Mouse (Mus musculus): ENCODE measurements around the gene Lmo4. TPM values are rescaled to one million over a fixed set of nuclear protein-coding genes. Genes with fewer than 3 reads are reported as not detected.

Lmo4 gene
- total and polyA plus RNA-seq, 2 experiments from 2014 or later, result 34.7 to 61.9 TPM

DNA sequence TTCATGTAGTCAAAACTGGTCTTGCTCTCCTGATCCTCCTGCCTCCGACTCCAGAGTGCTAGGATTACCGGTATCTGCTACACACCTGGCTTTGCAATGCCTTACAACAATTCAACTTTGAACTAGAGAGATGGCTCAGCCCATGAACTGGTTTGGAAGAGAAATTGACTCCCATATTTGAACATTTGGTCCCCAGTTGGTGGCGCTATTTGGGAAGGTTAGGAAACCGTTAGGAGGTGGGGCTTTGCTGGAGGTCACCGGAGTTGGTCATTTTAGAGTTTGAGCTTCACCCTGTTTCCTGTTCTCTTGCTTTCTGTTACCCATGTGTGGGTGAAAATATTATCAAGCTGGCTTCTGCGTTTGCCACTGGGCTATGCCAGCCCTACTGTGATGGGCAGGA lies 22.8 kb downstream of the Lmo4 start:
- no peak overlapping the region for H3K27ac ChIP-seq (ENCODE audit: low read depth)
- no peaks in the 10 kb centered on the region for H3K4me1 ChIP-seq (ENCODE audit: control insufficient read depth, insufficient read depth)
- no peak for TF ChIP-seq EP300 (IDR thresholded peaks at IDR 0.05; ENCODE audit: low read depth)
- no peak for TF ChIP-seq CTCF (IDR thresholded peaks at IDR 0.05; ENCODE audit: low read depth)
- DNase-seq (ENCODE audit: low spot score) (no peak), ATAC-seq (ENCODE audit: insufficient read depth, low read depth) (no peak)
- H3K4me3 ChIP-seq (ENCODE audit: low read depth, low read length), result no peak overlapping the region
- H3K27me3 ChIP-seq (ENCODE audit: control insufficient read depth, insufficient read depth, low read length), result no peaks in the 10 kb centered on the region
- H3K4me2 ChIP-seq (ENCODE audit: low read depth, low read length), result no peak overlapping the region
- no peak overlapping the region for H3K9ac ChIP-seq (replicated peaks; ENCODE audit: low read depth, low read length)
- no peaks in the 10 kb centered on the region for H3K9me3 ChIP-seq (replicated peaks; ENCODE audit: control insufficient read depth, low read length)
- 71% methylated on average over 6 of the region's 6 CpGs for WGBS
- H3K36me3 ChIP-seq (replicated peaks; ENCODE audit: control insufficient read depth, insufficient read depth, low read length), result peaks cover 4% of the 10 kb centered on the region; the same call in 1 of the 2 replicates

DNA sequence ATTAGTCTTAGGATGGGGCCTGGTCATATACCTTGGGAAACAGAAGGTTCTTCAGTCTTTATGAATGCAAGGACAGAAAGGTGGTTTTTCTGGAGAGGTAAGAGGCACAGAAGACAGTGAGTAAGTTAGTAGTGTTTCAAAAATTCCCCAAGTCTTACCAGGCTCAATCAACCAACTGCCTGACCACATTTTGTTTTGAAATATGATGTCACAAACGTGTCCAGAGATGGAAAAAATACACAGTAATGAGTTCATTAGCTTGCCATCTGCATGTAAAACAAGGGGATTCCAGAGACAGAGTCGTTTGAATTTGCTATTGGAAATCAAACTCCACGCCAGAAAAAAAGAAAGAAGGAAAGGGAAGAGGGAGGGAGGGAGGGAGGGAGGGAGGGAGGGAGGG lies 26.1 kb downstream of the Lmo4 start:
- Histone ChIP-seq H3K9ac (replicated peaks; ENCODE audit: low read depth, low read length) (no peak overlapping the region), H3K4me2 (ENCODE audit: low read depth, low read length) (no peak overlapping the region)
- WGBS, result 69% methylated on average over 3 of the region's 3 CpGs

DNA sequence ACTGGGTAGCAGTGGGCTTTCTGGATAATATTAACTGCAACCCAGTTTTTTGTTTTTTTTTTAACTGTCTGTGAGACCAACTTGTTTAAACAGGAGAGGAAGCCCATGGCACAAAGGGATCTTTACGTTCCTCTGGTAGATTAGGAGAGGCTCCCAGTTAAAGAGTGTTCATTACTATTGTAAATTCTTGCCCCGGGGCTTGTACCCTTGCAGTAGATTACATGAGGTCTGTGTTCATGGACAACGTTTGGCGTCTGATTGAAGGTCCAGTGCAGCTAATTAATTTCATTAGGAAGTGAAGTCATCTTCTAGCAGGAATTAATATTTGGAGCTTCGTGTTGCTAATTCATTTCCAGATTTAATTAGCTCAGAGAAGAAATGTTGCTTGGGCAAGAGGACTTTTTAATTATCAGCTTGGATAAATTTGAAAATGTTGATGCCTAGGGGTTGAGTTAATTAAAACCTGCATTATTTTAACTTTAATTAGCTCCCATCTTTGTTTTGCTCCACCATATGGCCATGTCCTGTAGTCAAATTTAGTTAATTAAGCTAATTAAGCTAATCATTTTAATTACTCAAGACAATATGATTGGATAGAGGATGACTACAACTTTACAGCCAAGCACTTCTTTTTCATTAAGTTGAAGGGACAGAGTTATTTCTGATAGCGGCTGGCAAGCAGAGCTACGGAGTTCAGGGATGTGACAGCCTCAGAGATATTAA lies 31.0 kb downstream of the Lmo4 start:
- WGBS, result 66% methylated on average over 7 of the region's 7 CpGs
- H3K36me3 ChIP-seq (replicated peaks; ENCODE audit: control insufficient read depth, insufficient read depth, low read length), result no peaks in the 10 kb centered on the region
- no peak for ATAC-seq (ENCODE audit: insufficient read depth, low read depth)

More for the DNA sequence above, 26.1 kb downstream of the Lmo4 start:
- no peak for ATAC-seq (ENCODE audit: insufficient read depth, low read depth)
- Histone ChIP-seq H3K27me3 (ENCODE audit: control insufficient read depth, insufficient read depth, low read length) (no peaks in the 10 kb centered on the region), H3K4me1 (ENCODE audit: control insufficient read depth, insufficient read depth) (0 out of 2 replicates have a peak, but pooled peaks cover 5% of the 10 kb centered on the region), H3K27ac (ENCODE audit: low read depth) (no peak overlapping the region), H3K9me3 (replicated peaks; ENCODE audit: control insufficient read depth, low read length) (no peaks in the 10 kb centered on the region), H3K4me3 (ENCODE audit: low read depth, low read length) (no peak overlapping the region), H3K36me3 (replicated peaks; ENCODE audit: control insufficient read depth, insufficient read depth, low read length) (no peaks in the 10 kb centered on the region)
- no peak for TF ChIP-seq EP300 (IDR thresholded peaks at IDR 0.05; ENCODE audit: low read depth)
- no peak for TF ChIP-seq CTCF (IDR thresholded peaks at IDR 0.05; ENCODE audit: low read depth)
- no peak for DNase-seq (ENCODE audit: low spot score)

DNA sequence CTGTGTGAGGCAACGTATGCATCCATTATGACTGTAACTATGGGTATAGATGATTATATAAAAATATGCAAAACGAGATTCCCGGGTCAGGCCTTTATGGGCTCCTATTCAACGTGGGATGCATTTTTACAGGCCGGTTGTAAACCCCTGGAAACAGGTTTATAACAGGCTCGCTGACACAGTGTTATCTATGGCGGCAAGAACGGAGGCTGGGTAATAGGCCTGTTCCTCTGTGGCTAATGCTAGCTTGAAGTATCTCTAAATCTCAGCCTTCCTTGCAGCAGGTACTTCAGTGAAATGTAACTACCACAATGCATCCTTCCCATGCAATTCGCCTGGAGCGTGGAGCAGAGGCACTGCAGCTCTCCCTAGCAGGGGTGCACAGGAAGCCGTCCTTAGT lies 31.9 kb downstream of the Lmo4 start:
- DNase-seq (ENCODE audit: low spot score) (no peak), ATAC-seq (ENCODE audit: insufficient read depth, low read depth) (no peak)
- Histone ChIP-seq H3K4me1 (ENCODE audit: control insufficient read depth, insufficient read depth) (0 out of 2 replicates have a peak, but pooled peaks cover 5% of the 10 kb centered on the region), H3K36me3 (replicated peaks; ENCODE audit: control insufficient read depth, insufficient read depth, low read length) (no peaks in the 10 kb centered on the region), H3K9me3 (replicated peaks; ENCODE audit: control insufficient read depth, low read length) (no peaks in the 10 kb centered on the region), H3K9ac (replicated peaks; ENCODE audit: low read depth, low read length) (no peak overlapping the region), H3K4me2 (ENCODE audit: low read depth, low read length) (no peak overlapping the region), H3K4me3 (ENCODE audit: low read depth, low read length) (no peak overlapping the region), H3K27ac (ENCODE audit: low read depth) (no peak overlapping the region), H3K27me3 (ENCODE audit: control insufficient read depth, insufficient read depth, low read length) (no peaks in the 10 kb centered on the region)
- TF ChIP-seq EP300 (IDR thresholded peaks at IDR 0.05; ENCODE audit: low read depth) (no peak), CTCF (IDR thresholded peaks at IDR 0.05; ENCODE audit: low read depth) (no peak)
- 90% methylated on average over 11 of the region's 11 CpGs for WGBS

More for the DNA sequence above, 31.0 kb downstream of the Lmo4 start:
- no peak overlapping the region for H3K4me3 ChIP-seq (ENCODE audit: low read depth, low read length)
- 0 out of 2 replicates have a peak, but pooled peaks cover 5% of the 10 kb centered on the region for H3K4me1 ChIP-seq (ENCODE audit: control insufficient read depth, insufficient read depth)
- H3K27me3 ChIP-seq (ENCODE audit: control insufficient read depth, insufficient read depth, low read length), result no peaks in the 10 kb centered on the region
- no peak for DNase-seq (ENCODE audit: low spot score)
- no peak for TF ChIP-seq EP300 (IDR thresholded peaks at IDR 0.05; ENCODE audit: low read depth)
- no peak for TF ChIP-seq CTCF (IDR thresholded peaks at IDR 0.05; ENCODE audit: low read depth)
- H3K27ac ChIP-seq (ENCODE audit: low read depth), result no peak overlapping the region
- H3K9ac ChIP-seq (replicated peaks; ENCODE audit: low read depth, low read length), result no peak overlapping the region
- no peaks in the 10 kb centered on the region for H3K9me3 ChIP-seq (replicated peaks; ENCODE audit: control insufficient read depth, low read length)
- H3K4me2 ChIP-seq (ENCODE audit: low read depth, low read length), result no peak overlapping the region

DNA sequence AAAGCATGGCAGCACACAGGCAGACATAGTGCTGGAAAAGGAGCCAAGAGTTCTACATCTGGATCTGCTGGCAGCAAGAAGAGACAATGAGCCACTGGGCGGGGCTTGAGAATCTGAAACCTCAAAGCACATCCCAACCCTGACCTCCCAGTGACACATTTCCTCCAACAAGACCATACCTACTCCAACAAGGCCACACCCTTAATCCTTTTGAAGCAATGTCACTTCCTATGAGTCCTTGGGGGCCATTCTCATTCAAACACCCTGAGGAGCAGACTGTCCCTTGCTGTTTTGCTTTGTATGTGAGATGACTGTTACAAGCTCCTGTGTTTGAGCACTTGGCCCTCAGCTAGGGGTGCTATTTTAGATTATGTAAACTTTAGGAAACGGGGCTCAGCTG lies 33.3 kb downstream of the Lmo4 start:
- TF ChIP-seq EP300 (IDR thresholded peaks at IDR 0.05; ENCODE audit: low read depth) (no peak), CTCF (IDR thresholded peaks at IDR 0.05; ENCODE audit: low read depth) (no peak)
- H3K9ac ChIP-seq (replicated peaks; ENCODE audit: low read depth, low read length), result no peak overlapping the region
- 0 out of 2 replicates have a peak, but pooled peaks cover 5% of the 10 kb centered on the region for H3K4me1 ChIP-seq (ENCODE audit: control insufficient read depth, insufficient read depth)
- WGBS, result 70% methylated on average over 2 of the region's 2 CpGs
- no peak for ATAC-seq (ENCODE audit: insufficient read depth, low read depth)
- no peak overlapping the region for H3K27ac ChIP-seq (ENCODE audit: low read depth)
- H3K9me3 ChIP-seq (replicated peaks; ENCODE audit: control insufficient read depth, low read length), result no peaks in the 10 kb centered on the region
- no peaks in the 10 kb centered on the region for H3K36me3 ChIP-seq (replicated peaks; ENCODE audit: control insufficient read depth, insufficient read depth, low read length)
- no peak overlapping the region for H3K4me2 ChIP-seq (ENCODE audit: low read depth, low read length)
- H3K27me3 ChIP-seq (ENCODE audit: control insufficient read depth, insufficient read depth, low read length), result no peaks in the 10 kb centered on the region
- no peak overlapping the region for H3K4me3 ChIP-seq (ENCODE audit: low read depth, low read length)
- DNase-seq (ENCODE audit: low spot score), result no peak

Measured in heart, postnatal 0 days (tissue).